Mouse (Mus musculus) neural tube, embryonic 10.5 days (tissue): ENCODE measurements around the gene Slc44a2.

Experiments used
- DNase-seq: peaks from one replicate; pipeline ENCODE4 v3.0.0-alpha.2; 2017; ENCODE audit warnings: low spot score; ENCODE audit errors: extremely low spot score

Gene Slc44a2

DNA sequence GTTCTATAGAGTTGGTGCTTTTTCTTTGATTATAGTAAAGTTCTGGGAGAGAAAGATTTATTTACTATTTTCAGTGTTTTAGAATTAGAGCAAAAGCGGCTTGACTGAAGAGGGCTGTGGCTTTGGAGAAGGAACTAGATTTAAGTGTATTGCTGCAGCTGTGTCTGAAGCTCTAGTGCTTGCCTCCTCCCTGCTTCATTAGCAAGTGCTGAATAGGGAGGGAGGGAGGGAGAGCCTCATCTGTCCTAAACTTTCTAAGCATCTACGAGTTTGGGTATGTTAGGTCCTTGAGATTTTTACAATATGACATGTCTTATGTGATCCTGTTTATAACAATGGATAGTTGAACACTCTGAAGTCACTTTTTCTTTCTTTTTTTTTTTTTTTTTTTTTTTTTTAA lies 50.4 kb downstream of the Slc44a2 start:
- DNase-seq, result no peak

DNA sequence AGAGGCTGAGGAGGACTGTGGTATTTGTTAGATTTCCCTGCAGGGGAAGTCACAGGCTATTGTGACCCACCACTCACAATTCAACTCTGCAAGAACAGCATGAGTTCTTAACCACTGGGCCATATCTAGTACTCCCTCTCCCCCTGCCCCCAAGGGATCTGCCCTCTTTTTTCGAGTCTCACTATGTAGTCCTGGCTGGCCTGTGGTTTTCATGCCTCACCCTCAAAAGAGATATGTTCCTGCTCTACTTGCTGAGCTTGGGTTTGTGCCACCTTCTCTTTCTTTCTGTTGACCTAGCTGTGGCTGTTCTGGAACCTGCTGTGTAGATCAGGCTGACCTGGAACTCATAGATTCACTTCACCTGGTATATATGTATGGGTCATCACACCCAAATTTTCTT lies 52.0 kb downstream of the Slc44a2 start:
- DNase-seq, result no peak

DNA sequence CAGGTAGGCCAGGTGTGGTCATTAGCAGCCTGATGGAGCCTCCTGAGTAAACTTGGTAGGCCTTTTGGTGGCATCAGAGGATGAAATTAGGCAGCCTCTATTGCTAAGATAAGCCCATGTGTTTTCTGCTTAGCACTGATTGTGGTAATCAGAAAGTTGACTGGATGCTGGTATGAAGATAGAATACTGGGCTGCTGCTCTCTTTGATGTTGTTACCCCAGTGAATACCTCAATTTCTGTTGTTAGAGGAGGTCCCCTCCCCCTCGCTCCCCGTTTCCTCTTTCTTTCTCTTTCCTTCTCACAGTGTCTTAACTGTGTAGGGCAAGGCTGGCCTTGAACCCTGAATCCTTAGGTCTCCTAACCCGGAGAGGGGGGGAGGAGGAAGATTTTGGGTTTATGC lies 58.7 kb downstream of the Slc44a2 start:
- DNase-seq, result no peak

- DNase-seq, result no peak
Observed at GRCm38 (mm10) chr9:21380868-21381267, 60.4 kb downstream of the Slc44a2 start.

GRCm38 (mm10) chr9:21383966-21384365 lies 63.5 kb downstream of the Slc44a2 start:
- DNase-seq, result no peak

DNA sequence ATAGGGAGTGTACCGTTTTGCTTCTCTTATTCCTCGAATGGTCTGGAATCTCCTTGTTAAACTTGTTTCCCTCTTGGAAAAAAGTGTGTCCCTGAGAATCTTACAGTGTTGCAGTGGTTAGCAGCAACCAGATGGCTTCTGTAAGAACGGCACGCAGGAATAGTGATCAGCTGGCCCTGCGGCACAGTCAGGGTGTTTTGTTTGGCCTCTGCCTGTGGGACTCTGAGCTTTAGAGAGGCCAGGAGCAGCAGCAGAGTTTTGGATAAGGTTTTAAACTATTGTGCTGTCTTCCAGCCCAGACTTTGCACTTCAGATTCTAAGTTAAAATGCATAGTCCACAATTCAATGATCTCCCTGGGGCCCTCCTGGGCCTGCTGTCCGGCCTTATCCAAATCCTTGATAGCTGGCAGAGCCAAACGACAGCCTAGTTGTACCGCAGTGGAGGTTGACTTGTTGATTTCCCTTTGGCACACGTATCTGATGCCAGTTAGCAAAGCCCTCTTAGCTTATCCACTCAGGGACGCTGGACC lies 72.2 kb downstream of the Slc44a2 start:
- DNase-seq, result no peak

GRCm38 (mm10) chr9:21395692-21396091 lies 75.2 kb downstream of the Slc44a2 start:
- DNase-seq, result no peak

- DNase-seq, result no peak
Observed at GRCm38 (mm10) chr9:21397170-21397569, 76.7 kb downstream of the Slc44a2 start.

- no peak for DNase-seq
Observed at GRCm38 (mm10) chr9:21401042-21401441, 80.5 kb downstream of the Slc44a2 start.

DNA sequence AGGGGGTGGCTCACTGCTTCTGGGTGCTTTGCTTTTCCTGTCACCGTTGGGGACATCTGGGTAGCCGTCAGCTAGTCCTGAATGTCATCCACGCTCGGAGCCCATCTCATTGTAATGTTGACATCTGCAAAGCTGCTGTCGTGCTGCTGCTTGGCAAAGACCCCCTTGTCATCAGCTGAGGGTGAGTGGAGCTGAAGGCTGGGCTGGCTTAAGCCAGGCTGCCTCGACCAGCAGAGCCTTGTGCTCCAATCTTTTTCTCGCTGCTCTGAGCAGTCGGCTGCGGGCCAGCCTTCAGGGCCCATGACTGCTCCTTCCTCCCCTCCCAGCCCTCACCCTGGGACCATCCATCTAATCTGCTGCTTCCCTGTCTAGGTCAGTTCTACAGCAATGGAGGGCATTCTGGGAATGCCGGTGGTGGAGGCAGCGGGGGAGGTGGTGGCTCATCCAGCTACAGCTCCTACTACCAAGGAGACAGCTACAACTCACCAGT lies 82.3 kb downstream of the Slc44a2 start:
- DNase-seq, result no peak

DNA sequence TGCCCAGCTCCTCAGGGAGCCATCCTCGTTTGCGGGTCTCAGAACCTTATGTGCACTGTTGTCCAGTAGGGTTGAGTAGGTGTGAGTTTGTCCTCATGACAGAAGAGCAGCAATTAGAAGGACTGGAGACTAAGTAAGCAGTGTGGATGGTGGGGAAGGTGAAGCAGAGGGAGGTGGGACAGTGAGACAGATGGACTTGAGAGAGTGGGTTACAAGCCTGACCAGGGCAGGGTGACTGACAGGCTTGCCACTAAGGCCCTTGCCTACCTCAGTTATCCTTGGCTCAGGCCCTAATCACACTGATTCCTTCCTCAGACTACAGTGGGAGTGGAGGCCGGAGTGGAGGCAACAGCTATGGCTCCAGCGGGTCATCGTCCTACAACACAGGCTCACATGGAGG lies 83.2 kb downstream of the Slc44a2 start:
- DNase-seq, result no peak
